Mouse (Mus musculus) midbrain, postnatal 0 days (tissue): ENCODE results near the gene Cdc42bpg. TPM values are rescaled to one million over a fixed set of nuclear protein-coding genes. Genes with fewer than 3 reads are reported as not detected.

Experiments
- ATAC-seq: fragments of 200-750 bp; cut with Nextera tagmentation; 2 replicates; pipeline ENCODE4 v1.8.0; 2017; ENCODE audit warnings: moderate number of reproducible peaks, mild to moderate bottlenecking, moderate TSS enrichment, moderate library complexity; ENCODE audit not compliant: low FRiP score
- DNase-seq: peaks from one replicate; pipeline ENCODE4 v3.0.0-alpha.2; 2015; ENCODE audit warnings: low spot score
- H3K27ac ChIP-seq: fragments of 300-500 bp; sonication (generic); 2 replicates; pipeline ENCODE4 v1.5.1; 2014; ENCODE audit warnings: low read depth, mild to moderate bottlenecking, low read length, mixed read lengths
- H3K27me3 ChIP-seq: fragments of 300-500 bp; sonication (generic); 2 replicates; pipeline ENCODE4 v1.6.1; 2014; ENCODE audit warnings: low read length, control low read depth, mixed read lengths; ENCODE audit not compliant: insufficient read depth
- H3K36me3 ChIP-seq: fragments of 300-500 bp; sonication (generic); 2 replicates; pipeline ENCODE4 v1.6.1; 2014; ENCODE audit warnings: low read length, control low read depth, mixed read lengths; ENCODE audit not compliant: insufficient read depth
- H3K4me1 ChIP-seq: fragments of 300-500 bp; sonication (generic); 2 replicates; pipeline ENCODE4 v1.6.1; 2014; ENCODE audit warnings: mild to moderate bottlenecking, control low read depth, antibody characterized with exemption, low read length, mixed read lengths; ENCODE audit not compliant: insufficient read depth
- H3K4me2 ChIP-seq: fragments of 300-500 bp; sonication (generic); 2 replicates; pipeline ENCODE4 v1.6.1; 2014; ENCODE audit warnings: low read depth, mild to moderate bottlenecking, low read length, mixed read lengths; ENCODE audit not compliant: poor library complexity, severe bottlenecking
- H3K4me3 ChIP-seq: fragments of 300-500 bp; sonication (generic); 2 replicates; pipeline ENCODE4 v1.5.1; 2014; ENCODE audit warnings: low read depth, mild to moderate bottlenecking, low read length, moderate library complexity
- H3K9ac ChIP-seq: fragments of 300-500 bp; sonication (generic); replicated peaks from 2 replicates; pipeline ENCODE4 v1.6.1; 2014; ENCODE audit warnings: mild to moderate bottlenecking, low read length, moderate library complexity, mixed read lengths; ENCODE audit not compliant: poor library complexity, severe bottlenecking
- H3K9me3 ChIP-seq: fragments of 300-500 bp; sonication (generic); 2 replicates; pipeline ENCODE4 v1.6.1; 2016; ENCODE audit warnings: low read length, control low read depth
- CTCF ChIP-seq: IDR thresholded peaks from 2 replicates; pipeline ENCODE4 v1.5.1; 2016; ENCODE audit warnings: antibody characterized with exemption, mild to moderate bottlenecking
- WGBS: fragments of 180-500 bp; shearing (Covaris S2); extraction: QIAGEN DNeasy Blood & Tissue Kit; methylation state at CpG from one replicate; pipeline ENCODE4 v1.1.7; 2014; 5-methylcytosine and 5-hydroxymethylcytosine counted together
- polyA plus RNA-seq: library from polyadenylated mRNA; unstranded; fragments of >200 nt; fragmentation: Nextera tagmentation; extraction: Ambion mirVana; gene quantifications from 2 replicates; pipeline ENCODE4 v1.2.1, GENCODE M21; 2015
- total RNA-seq: library from RNA; depleted of rRNA; stranded (reverse); fragments of >200 nt; gene quantifications from 2 replicates; pipeline ENCODE4 v1.2.3, GENCODE M21; 2014

Cdc42bpg gene
- total and polyA plus RNA-seq, 2 experiments from 2014 or later: 0.67 to 4.8 TPM

GRCm38 (mm10) chr19:6264200-6264599 is 42.1 kb upstream of the Cdc42bpg start:
- no peaks in the 10 kb centered on the region for H3K4me1 ChIP-seq
- no peak overlapping the region for H3K4me3 ChIP-seq
- H3K27ac ChIP-seq: no peak overlapping the region
- no peaks in the 10 kb centered on the region for H3K27me3 ChIP-seq
- DNase-seq (no peak), ATAC-seq (no peak)
- H3K9ac ChIP-seq: no peak overlapping the region
- H3K4me2 ChIP-seq: no peak overlapping the region
- WGBS: 80% methylated on average over 9 of the region's 9 CpGs
- H3K36me3 ChIP-seq: peaks cover 15% of the 10 kb centered on the region
- H3K9me3 ChIP-seq: no peaks in the 10 kb centered on the region
- no peak for TF ChIP-seq CTCF

GRCm38 (mm10) chr19:6264945-6265344 is 41.3 kb upstream of the Cdc42bpg start:
- no peak for TF ChIP-seq CTCF
- no peaks in the 10 kb centered on the region for H3K4me1 ChIP-seq
- 92% methylated on average over 8 of the region's 8 CpGs for WGBS
- no peak for DNase-seq
- H3K9ac ChIP-seq: no peak overlapping the region
- H3K36me3 ChIP-seq: peaks cover 15% of the 10 kb centered on the region
- no peak for ATAC-seq
- no peaks in the 10 kb centered on the region for H3K9me3 ChIP-seq
- no peak overlapping the region for H3K4me3 ChIP-seq
- no peak overlapping the region for H3K4me2 ChIP-seq
- no peak overlapping the region for H3K27ac ChIP-seq
- no peaks in the 10 kb centered on the region for H3K27me3 ChIP-seq

GRCm38 (mm10) chr19:6265727-6266182 is 40.5 kb upstream of the Cdc42bpg start:
- TF ChIP-seq CTCF: peak; percentile 38
- ATAC-seq (no peak), DNase-seq (no peak)
- no peaks in the 10 kb centered on the region for H3K9me3 ChIP-seq
- no peak overlapping the region for H3K27ac ChIP-seq
- no peaks in the 10 kb centered on the region for H3K27me3 ChIP-seq
- H3K4me2 ChIP-seq: no peak overlapping the region
- H3K4me1 ChIP-seq: no peaks in the 10 kb centered on the region
- peaks cover 15% of the 10 kb centered on the region for H3K36me3 ChIP-seq
- 70% methylated on average over 6 of the region's 6 CpGs for WGBS
- no peak overlapping the region for H3K4me3 ChIP-seq
- H3K9ac ChIP-seq: no peak overlapping the region

GRCm38 (mm10) chr19:6267306-6268169 is 38.7 kb upstream of the Cdc42bpg start:
- Histone ChIP-seq H3K9ac (no peak overlapping the region), H3K36me3 (0 out of 2 replicates have a peak, but pooled peaks cover under 1% of the 10 kb centered on the region), H3K27me3 (no peaks in the 10 kb centered on the region), H3K4me2 (no peak overlapping the region), H3K4me3 (no peak overlapping the region), H3K4me1 (no peaks in the 10 kb centered on the region), H3K9me3 (no peaks in the 10 kb centered on the region), H3K27ac (no peak overlapping the region)
- no peak for ATAC-seq
- TF ChIP-seq CTCF: no peak
- 79% methylated on average over 11 of the region's 11 CpGs for WGBS
- peak; percentile 38 for DNase-seq

GRCm38 (mm10) chr19:6268170-6268528 is 38.1 kb upstream of the Cdc42bpg start:
- Histone ChIP-seq H3K4me2 (no peak overlapping the region), H3K9me3 (no peaks in the 10 kb centered on the region), H3K4me1 (no peaks in the 10 kb centered on the region), H3K27me3 (no peaks in the 10 kb centered on the region), H3K9ac (no peak overlapping the region), H3K27ac (no peak overlapping the region), H3K4me3 (no peak overlapping the region), H3K36me3 (no peaks in the 10 kb centered on the region)
- peak; percentile 84 for TF ChIP-seq CTCF
- no peak for ATAC-seq
- 16% methylated on average over 8 of the region's 8 CpGs for WGBS
- peak; percentile 88 for DNase-seq

GRCm38 (mm10) chr19:6268670-6269132 is 37.6 kb upstream of the Cdc42bpg start:
- no peak for TF ChIP-seq CTCF
- Histone ChIP-seq H3K4me1 (no peaks in the 10 kb centered on the region), H3K9ac (no peak overlapping the region), H3K27me3 (no peaks in the 10 kb centered on the region), H3K36me3 (no peaks in the 10 kb centered on the region), H3K27ac (no peak overlapping the region), H3K9me3 (no peaks in the 10 kb centered on the region), H3K4me2 (no peak overlapping the region), H3K4me3 (no peak overlapping the region)
- ATAC-seq: no peak
- 86% methylated on average over 7 of the region's 7 CpGs for WGBS
- DNase-seq: no peak
